Mouse (Mus musculus) stomach, embryonic 14.5 days (tissue): Measurements from ENCODE around the gene Zwilch. TPM values are rescaled to one million over a fixed set of nuclear protein-coding genes. Genes with fewer than 3 reads are reported as not detected.

Source experiments
- ATAC-seq: fragments of 200-750 bp; cut with Nextera tagmentation; 2 replicates; pipeline ENCODE4 v1.8.0; 2017; ENCODE audit warnings: low read depth, moderate TSS enrichment; ENCODE audit not compliant: insufficient number of reproducible peaks, insufficient read depth, low FRiP score
- H3K27ac ChIP-seq: fragments of 300-500 bp; sonication (generic); 2 replicates; pipeline ENCODE4 v1.5.1; 2014; ENCODE audit warnings: mild to moderate bottlenecking, low read length, moderate library complexity, mixed read lengths
- H3K27me3 ChIP-seq: fragments of 300-500 bp; sonication (generic); 2 replicates; pipeline ENCODE4 v1.6.1; 2014; ENCODE audit warnings: low read length, control low read depth, mixed read lengths; ENCODE audit not compliant: control insufficient read depth, insufficient read depth
- H3K36me3 ChIP-seq: fragments of 300-500 bp; sonication (generic); 2 replicates; pipeline ENCODE4 v1.6.1; 2014; ENCODE audit warnings: mild to moderate bottlenecking, control low read depth, low read length, moderate library complexity, mixed read lengths; ENCODE audit not compliant: control insufficient read depth, insufficient read depth
- H3K4me1 ChIP-seq: fragments of 300-500 bp; sonication (generic); 2 replicates; pipeline ENCODE4 v1.6.1; 2014; ENCODE audit warnings: low read length, control low read depth, mixed read lengths; ENCODE audit not compliant: control insufficient read depth, insufficient read depth
- H3K4me2 ChIP-seq: fragments of 300-500 bp; sonication (generic); replicated peaks from 2 replicates; pipeline ENCODE4 v1.6.1; 2014; ENCODE audit warnings: low read depth, low read length, control low read depth
- H3K4me3 ChIP-seq: fragments of 300-500 bp; sonication (generic); 2 replicates; pipeline ENCODE4 v1.5.1; 2014; ENCODE audit warnings: low read depth, low read length, control low read depth
- H3K9ac ChIP-seq: fragments of 300-500 bp; sonication (generic); replicated peaks from 2 replicates; pipeline ENCODE4 v1.6.1; 2014; ENCODE audit warnings: low read depth, mild to moderate bottlenecking, control low read depth, low read length, moderate library complexity, mixed read lengths
- H3K9me3 ChIP-seq: fragments of 300-500 bp; sonication (generic); 2 replicates; pipeline ENCODE4 v1.6.1; 2016; ENCODE audit warnings: low read depth, low read length, control low read depth; ENCODE audit not compliant: control insufficient read depth
- WGBS: fragments of 180-500 bp; shearing (Covaris S2); extraction: QIAGEN DNeasy Blood & Tissue Kit; methylation state at CpG from one replicate; pipeline ENCODE4 v1.1.7; 2014; 5-methylcytosine and 5-hydroxymethylcytosine counted together
- polyA plus RNA-seq: library from polyadenylated mRNA; unstranded; fragments of >200 nt; fragmentation: Nextera tagmentation; extraction: Ambion mirVana; gene quantifications from 2 replicates; pipeline ENCODE4 v1.2.1, GENCODE M21; 2014

The Zwilch gene
- polyA plus RNA-seq: 30.7 and 32.3 TPM in 2 replicates

GRCm38 (mm10) chr9:64172816-64173665, at the start of gene Zwilch, which contains the start of gene Rpl4:
Gene Zwilch (minus strand): TSS chr9:64173104.
Gene Rpl4 (plus strand): TSS chr9:64173375.
- Histone ChIP-seq H3K27me3 (no peaks in the 10 kb centered on the region), H3K4me1 (peaks cover 15% of the 10 kb centered on the region), H3K4me2 (peak within 1 kb of the TSS; percentile 94), H3K36me3 (peaks cover 36% of the 10 kb centered on the region), H3K27ac (peak within 1 kb of the TSS; percentile 93), H3K9ac (peak within 1 kb of the TSS; percentile 89), H3K4me3 (peak within 1 kb of the TSS; percentile 85), H3K9me3 (no peaks in the 10 kb centered on the region)
- under 1% methylated on average over 42 of the region's 42 CpGs for WGBS
- ATAC-seq: peak; percentile 77; the same call in 1 of the 2 replicates

- no peaks in the 10 kb centered on the region for H3K9me3 ChIP-seq
- no peak for ATAC-seq
- 66% methylated on average over 2 of the region's 2 CpGs for WGBS
- H3K27me3 ChIP-seq: no peaks in the 10 kb centered on the region
- peaks cover 3% of the 10 kb centered on the region; the same call in 1 of the 2 replicates for H3K4me1 ChIP-seq
- no peak overlapping the region for H3K4me2 ChIP-seq
- H3K9ac ChIP-seq: no peak overlapping the region
- H3K4me3 ChIP-seq: no peak overlapping the region
- no peak overlapping the region for H3K27ac ChIP-seq
- H3K36me3 ChIP-seq: no peaks in the 10 kb centered on the region
These were observed 49.2 kb upstream of the Zwilch start for GRCm38 (mm10) chr9:64222098-64222497.

GRCm38 (mm10) chr9:64221480-64221879, 48.6 kb upstream of the Zwilch start:
- no peak for ATAC-seq
- 82% methylated on average over 4 of the region's 4 CpGs for WGBS
- Histone ChIP-seq H3K36me3 (no peaks in the 10 kb centered on the region), H3K27me3 (no peaks in the 10 kb centered on the region), H3K4me3 (no peak overlapping the region), H3K27ac (no peak overlapping the region), H3K9me3 (no peaks in the 10 kb centered on the region), H3K9ac (no peak overlapping the region), H3K4me1 (peaks cover 2% of the 10 kb centered on the region; the same call in 1 of the 2 replicates), H3K4me2 (no peak overlapping the region)

- no peaks in the 10 kb centered on the region for H3K27me3 ChIP-seq
- H3K27ac ChIP-seq: no peak overlapping the region
- WGBS: 51% methylated on average over 1 of the region's 1 CpGs
These were observed 47.7 kb upstream of the Zwilch start for GRCm38 (mm10) chr9:64220603-64221002.

GRCm38 (mm10) chr9:64219772-64220420, 47.0 kb upstream of the Zwilch start:
- no peak overlapping the region for H3K4me2 ChIP-seq
- H3K27ac ChIP-seq: no peak overlapping the region
- H3K4me1 ChIP-seq: peaks cover 2% of the 10 kb centered on the region; the same call in 1 of the 2 replicates
- no peak overlapping the region for H3K9ac ChIP-seq
- no peak for ATAC-seq
- H3K9me3 ChIP-seq: no peaks in the 10 kb centered on the region
- H3K4me3 ChIP-seq: no peak overlapping the region
- WGBS: 82% methylated on average over 10 of the region's 10 CpGs
- H3K36me3 ChIP-seq: no peaks in the 10 kb centered on the region
- no peaks in the 10 kb centered on the region for H3K27me3 ChIP-seq

More at GRCm38 (mm10) chr9:64220603-64221002, 47.7 kb upstream of the Zwilch start:
- no peak for ATAC-seq
- H3K9me3 ChIP-seq: no peaks in the 10 kb centered on the region
- H3K4me2 ChIP-seq: no peak overlapping the region
- no peak overlapping the region for H3K9ac ChIP-seq
- H3K4me1 ChIP-seq: peaks cover 2% of the 10 kb centered on the region; the same call in 1 of the 2 replicates
- H3K36me3 ChIP-seq: no peaks in the 10 kb centered on the region
- no peak overlapping the region for H3K4me3 ChIP-seq

GRCm38 (mm10) chr9:64219305-64219704, 46.4 kb upstream of the Zwilch start:
- peaks cover 2% of the 10 kb centered on the region; the same call in 1 of the 2 replicates for H3K4me1 ChIP-seq
- no peaks in the 10 kb centered on the region for H3K36me3 ChIP-seq
- no peak overlapping the region for H3K27ac ChIP-seq
- H3K27me3 ChIP-seq: no peaks in the 10 kb centered on the region
- WGBS: 79% methylated on average over 1 of the region's 1 CpGs
- no peak overlapping the region for H3K9ac ChIP-seq
- H3K4me2 ChIP-seq: no peak overlapping the region
- ATAC-seq: no peak
- no peak overlapping the region for H3K4me3 ChIP-seq
- H3K9me3 ChIP-seq: no peaks in the 10 kb centered on the region

- H3K36me3 ChIP-seq: peaks cover 4% of the 10 kb centered on the region; the same call in 1 of the 2 replicates
- H3K4me2 ChIP-seq: no peak overlapping the region
- ATAC-seq: no peak
- no peak overlapping the region for H3K27ac ChIP-seq
- H3K27me3 ChIP-seq: no peaks in the 10 kb centered on the region
- H3K9ac ChIP-seq: no peak overlapping the region
- H3K9me3 ChIP-seq: no peaks in the 10 kb centered on the region
- peaks cover 2% of the 10 kb centered on the region; the same call in 1 of the 2 replicates for H3K4me1 ChIP-seq
- no peak overlapping the region for H3K4me3 ChIP-seq
These were observed 45.0 kb upstream of the Zwilch start for GRCm38 (mm10) chr9:64217887-64218286.

GRCm38 (mm10) chr9:64216641-64217040, 43.7 kb upstream of the Zwilch start:
- 88% methylated on average over 2 of the region's 2 CpGs for WGBS
- no peak for ATAC-seq

More at GRCm38 (mm10) chr9:64216641-64217040, 43.7 kb upstream of the Zwilch start:
- Histone ChIP-seq H3K36me3 (peaks cover 9% of the 10 kb centered on the region; the same call in 1 of the 2 replicates), H3K4me2 (no peak overlapping the region), H3K4me3 (no peak overlapping the region), H3K9me3 (no peaks in the 10 kb centered on the region), H3K27ac (no peak overlapping the region), H3K9ac (no peak overlapping the region), H3K27me3 (no peaks in the 10 kb centered on the region), H3K4me1 (peaks cover 2% of the 10 kb centered on the region; the same call in 1 of the 2 replicates)
